Mouse (Mus musculus) layer of hippocampus, postnatal 36 days (tissue): ENCODE data around the gene Btla. TPM values are rescaled to one million over a fixed set of nuclear protein-coding genes. Genes with fewer than 3 reads are reported as not detected.

Experiments
- DNase-seq, 2 experiments: peaks; one replicate each; pipeline ENCODE4 v3.0.0; 2022
- total RNA-seq, 2 experiments: library from RNA; stranded (reverse); gene quantifications; 2 replicates each; pipeline ENCODE4 v1.2.3; 2021

The Btla gene
- total RNA-seq = under 1 TPM in 1 of 2 experiments, not detected in 1; 0.12 TPM

GRCm38 (mm10) chr16:45223648-45224388, at the start of gene Btla:
Gene Btla (plus strand): TSS chr16:45224315.
- DNase-seq = no peak

GRCm38 (mm10) chr16:45178552-45178951, 45.6 kb upstream of the Btla start:
- DNase-seq = no peak

- DNase-seq = no peak
Observed at GRCm38 (mm10) chr16:45181824-45182223, 42.3 kb upstream of the Btla start.

GRCm38 (mm10) chr16:45192613-45193012, 31.5 kb upstream of the Btla start:
- DNase-seq = peak; percentile 44 to 69

GRCm38 (mm10) chr16:45196816-45197215, 27.3 kb upstream of the Btla start:
- DNase-seq = peak; percentile 20 to 58

- DNase-seq = no peak
Observed at GRCm38 (mm10) chr16:45201395-45201794, 22.7 kb upstream of the Btla start.

GRCm38 (mm10) chr16:45204438-45204837, 19.7 kb upstream of the Btla start:
- DNase-seq = no peak

GRCm38 (mm10) chr16:45204859-45205670, 19.1 kb upstream of the Btla start:
- DNase-seq = no peak

- DNase-seq = no peak
Observed at GRCm38 (mm10) chr16:45222016-45222415, 2.1 kb upstream of the Btla start.

- no peak for DNase-seq
Observed at GRCm38 (mm10) chr16:45222771-45223170, 1.3 kb upstream of the Btla start.

- DNase-seq = no peak
Observed at GRCm38 (mm10) chr16:45224431-45225008, 405 bp downstream of the Btla start.

- no peak for DNase-seq
Observed at GRCm38 (mm10) chr16:45227002-45227401, 2.9 kb downstream of the Btla start.

- no peak for DNase-seq
Observed at GRCm38 (mm10) chr16:45231296-45231695, 7.2 kb downstream of the Btla start.

GRCm38 (mm10) chr16:45233007-45233406, 8.9 kb downstream of the Btla start:
- no peak for DNase-seq

- DNase-seq = no peak
Observed at GRCm38 (mm10) chr16:45242700-45243099, 18.6 kb downstream of the Btla start.

- no peak for DNase-seq
Observed at GRCm38 (mm10) chr16:45244930-45245472, 20.9 kb downstream of the Btla start.

- no peak for DNase-seq
Observed at GRCm38 (mm10) chr16:45249761-45250160, 25.6 kb downstream of the Btla start.

GRCm38 (mm10) chr16:45250317-45250716, 26.2 kb downstream of the Btla start:
- DNase-seq = no peak

GRCm38 (mm10) chr16:45251773-45252413, 27.8 kb downstream of the Btla start:
- no peak for DNase-seq

GRCm38 (mm10) chr16:45255183-45255861, 31.2 kb downstream of the Btla start:
- DNase-seq = no peak

GRCm38 (mm10) chr16:45256895-45257294, 32.8 kb downstream of the Btla start:
- no peak for DNase-seq

- no peak for DNase-seq
Observed at GRCm38 (mm10) chr16:45257567-45257966, 33.5 kb downstream of the Btla start.
